Mouse (Mus musculus): ENCODE measurements around the gene Slc38a10.

GRCm38 (mm10) chr11:120200621-120201020, 49.5 kb upstream of the Slc38a10 start:
- TF ChIP-seq GATA1 (IDR thresholded peaks at IDR 0.05; ENCODE audit: borderline replicate concordance, low read length), result no peak
- no peak for TF ChIP-seq FLI1 (IDR thresholded peaks at IDR 0.05; ENCODE audit: low read length)

All from megakaryocyte, embryonic 14.5 days (primary cell).